Mouse (Mus musculus) limb, embryonic 12.5 days (tissue): ENCODE results near the gene Trpc4ap. TPM values are rescaled to one million over a fixed set of nuclear protein-coding genes. Genes with fewer than 3 reads are reported as not detected.
"Not testable (repeated sequence)": the region's sequence is repeated elsewhere in the genome, so short reads cannot be mapped to it uniquely, and the experiment has no call there.

ENCODE experiments used
- ATAC-seq: fragments of 200-750 bp; cut with Nextera tagmentation; 2 replicates; pipeline ENCODE4 v1.8.0; 2017; ENCODE audit warnings: low read depth, moderate TSS enrichment; ENCODE audit not compliant: insufficient number of reproducible peaks, insufficient read depth, low FRiP score, low TSS enrichment
- H3K27ac ChIP-seq: fragments of 300-500 bp; sonication (generic); 2 replicates; pipeline ENCODE4 v1.5.1; 2016; ENCODE audit warnings: mild to moderate bottlenecking, moderate library complexity
- H3K27me3 ChIP-seq: fragments of 300-500 bp; sonication (generic); 2 replicates; pipeline ENCODE4 v1.6.1; 2016; ENCODE audit warnings: mild to moderate bottlenecking, moderate library complexity
- H3K36me3 ChIP-seq: fragments of 300-500 bp; sonication (generic); 2 replicates; pipeline ENCODE4 v1.6.1; 2016; ENCODE audit warnings: mild to moderate bottlenecking, moderate library complexity
- H3K4me1 ChIP-seq: fragments of 300-500 bp; sonication (generic); replicated peaks from 2 replicates; pipeline ENCODE4 v1.6.1; 2016
- H3K4me2 ChIP-seq: fragments of 300-500 bp; sonication (generic); 2 replicates; pipeline ENCODE4 v1.6.1; 2016; ENCODE audit warnings: mild to moderate bottlenecking, moderate library complexity
- H3K4me3 ChIP-seq: fragments of 300-500 bp; sonication (generic); replicated peaks from 2 replicates; pipeline ENCODE4 v1.5.1; 2016; ENCODE audit warnings: mild to moderate bottlenecking
- H3K9ac ChIP-seq: fragments of 300-500 bp; sonication (generic); replicated peaks from 2 replicates; pipeline ENCODE4 v1.6.1; 2016; ENCODE audit warnings: mild to moderate bottlenecking, moderate library complexity
- H3K9me3 ChIP-seq: fragments of 300-500 bp; sonication (generic); 2 replicates; pipeline ENCODE4 v1.6.1; 2016; ENCODE audit warnings: mild to moderate bottlenecking, moderate library complexity
- WGBS: fragments of 180-500 bp; shearing (Covaris S2); methylation state at CpG from one replicate; pipeline ENCODE4 v1.1.7; 2016; 5-methylcytosine and 5-hydroxymethylcytosine counted together
- polyA plus RNA-seq: library from polyadenylated mRNA; unstranded; fragments of >200 nt; fragmentation: Nextera tagmentation; extraction: Ambion mirVana; gene quantifications from 2 replicates; pipeline ENCODE4 v1.2.1, GENCODE M21; 2016

Gene Trpc4ap
- polyA plus RNA-seq, 1 experiment from 2014 or later: 167 TPM

GRCm38 (mm10) chr2:155611834-155612550 is 80.2 kb downstream of the Trpc4ap start:
- Histone ChIP-seq H3K9ac (no peak overlapping the region), H3K36me3 (no peaks in the 10 kb centered on the region), H3K9me3 (no peaks in the 10 kb centered on the region), H3K27me3 (peaks cover 19% of the 10 kb centered on the region), H3K4me3 (no peak overlapping the region), H3K4me2 (no peak overlapping the region), H3K27ac (no peak overlapping the region), H3K4me1 (0 out of 2 replicates have a peak, but pooled peaks cover 5% of the 10 kb centered on the region)
- 82% methylated on average over 9 of the region's 9 CpGs for WGBS
- no peak for ATAC-seq

GRCm38 (mm10) chr2:155610978-155611377 is 81.2 kb downstream of the Trpc4ap start, which contains the start of gene Myh7b:
Gene Myh7b, plus strand, starts transcription at chr2:155611212.
- H3K4me1 ChIP-seq: 0 out of 2 replicates have a peak, but pooled peaks cover 5% of the 10 kb centered on the region
- H3K36me3 ChIP-seq: no peaks in the 10 kb centered on the region
- WGBS: 49% methylated on average over 4 of the region's 4 CpGs
- no peak within 1 kb of the TSS for H3K4me3 ChIP-seq
- H3K4me2 ChIP-seq: no peak within 1 kb of the TSS
- H3K27me3 ChIP-seq: peaks cover 19% of the 10 kb centered on the region
- no peak within 1 kb of the TSS for H3K9ac ChIP-seq
- H3K27ac ChIP-seq: no peak within 1 kb of the TSS
- ATAC-seq: no peak
- no peaks in the 10 kb centered on the region for H3K9me3 ChIP-seq

- no peak overlapping the region for H3K27ac ChIP-seq
- ATAC-seq: no peak
- H3K4me3 ChIP-seq: no peak overlapping the region
- no peak overlapping the region for H3K4me2 ChIP-seq
- H3K9ac ChIP-seq: no peak overlapping the region
- H3K36me3 ChIP-seq: no peaks in the 10 kb centered on the region
- 0 out of 2 replicates have a peak, but pooled peaks cover 4% of the 10 kb centered on the region for H3K27me3 ChIP-seq
- 81% methylated on average over 4 of the region's 4 CpGs for WGBS
- no peaks in the 10 kb centered on the region for H3K9me3 ChIP-seq
- H3K4me1 ChIP-seq: peaks cover 4% of the 10 kb centered on the region; the same call in 1 of the 2 replicates
Measured at GRCm38 (mm10) chr2:155606360-155606759, 85.8 kb downstream of the Trpc4ap start.

- 78% methylated on average over 4 of the region's 4 CpGs for WGBS
- not testable (repeated sequence) for H3K36me3 ChIP-seq, H3K4me3 ChIP-seq, ATAC-seq, H3K9me3 ChIP-seq, H3K9ac ChIP-seq, H3K4me1 ChIP-seq, H3K27ac ChIP-seq, H3K27me3 ChIP-seq, H3K4me2 ChIP-seq
Measured at GRCm38 (mm10) chr2:155605236-155605589, 87.0 kb downstream of the Trpc4ap start.

- peaks cover 4% of the 10 kb centered on the region; the same call in 1 of the 2 replicates for H3K4me1 ChIP-seq
- ATAC-seq: no peak
- 35% methylated on average over 10 of the region's 10 CpGs for WGBS
Measured at GRCm38 (mm10) chr2:155604560-155605235, 87.5 kb downstream of the Trpc4ap start.

GRCm38 (mm10) chr2:155603707-155604106 is 88.5 kb downstream of the Trpc4ap start:
- Histone ChIP-seq H3K4me1 (peaks cover 4% of the 10 kb centered on the region; the same call in 1 of the 2 replicates), H3K4me3 (no peak overlapping the region), H3K4me2 (no peak overlapping the region), H3K27me3 (0 out of 2 replicates have a peak, but pooled peaks cover 4% of the 10 kb centered on the region), H3K27ac (no peak overlapping the region), H3K9me3 (no peaks in the 10 kb centered on the region), H3K36me3 (no peaks in the 10 kb centered on the region), H3K9ac (no peak overlapping the region)
- WGBS: 76% methylated on average over 3 of the region's 3 CpGs
- no peak for ATAC-seq

More at GRCm38 (mm10) chr2:155604560-155605235, 87.5 kb downstream of the Trpc4ap start:
- Histone ChIP-seq H3K9me3 (no peaks in the 10 kb centered on the region), H3K36me3 (no peaks in the 10 kb centered on the region), H3K9ac (no peak overlapping the region), H3K27ac (no peak overlapping the region), H3K4me2 (no peak overlapping the region), H3K27me3 (0 out of 2 replicates have a peak, but pooled peaks cover 4% of the 10 kb centered on the region), H3K4me3 (no peak overlapping the region)

GRCm38 (mm10) chr2:155595516-155595915 is 96.7 kb downstream of the Trpc4ap start:
- H3K9ac ChIP-seq: no peak overlapping the region
- H3K27ac ChIP-seq: no peak overlapping the region
- 73% methylated on average over 6 of the region's 6 CpGs for WGBS
- H3K27me3 ChIP-seq: 0 out of 2 replicates have a peak, but pooled peaks cover 7% of the 10 kb centered on the region
- no peak overlapping the region for H3K4me3 ChIP-seq
- no peak overlapping the region for H3K4me2 ChIP-seq
- H3K4me1 ChIP-seq: peaks cover 7% of the 10 kb centered on the region; the same call in 1 of the 2 replicates
- H3K9me3 ChIP-seq: no peaks in the 10 kb centered on the region
- no peak for ATAC-seq
- H3K36me3 ChIP-seq: no peaks in the 10 kb centered on the region

- Histone ChIP-seq H3K9me3 (no peaks in the 10 kb centered on the region), H3K27ac (peak overlapping the region; percentile 66; the same call in 1 of the 2 replicates), H3K9ac (peak overlapping the region; percentile 74), H3K4me3 (peak overlapping the region; percentile 57), H3K4me1 (peaks cover 7% of the 10 kb centered on the region; the same call in 1 of the 2 replicates), H3K27me3 (0 out of 2 replicates have a peak, but pooled peaks cover 7% of the 10 kb centered on the region), H3K36me3 (no peaks in the 10 kb centered on the region), H3K4me2 (peak overlapping the region; percentile 69)
- WGBS: 1% methylated on average over 9 of the region's 9 CpGs
- ATAC-seq: no peak; the same call in 1 of the 2 replicates
Measured at GRCm38 (mm10) chr2:155592854-155593283, 99.3 kb downstream of the Trpc4ap start.

GRCm38 (mm10) chr2:155592137-155592853 is 99.9 kb downstream of the Trpc4ap start, which contains the start of gene Gss:
Gene Gss, minus strand, starts transcription at chr2:155592810.
- peak within 1 kb of the TSS; percentile 69 for H3K4me2 ChIP-seq
- WGBS: under 1% methylated on average over 53 of the region's 53 CpGs
- no peaks in the 10 kb centered on the region for H3K36me3 ChIP-seq
- H3K9me3 ChIP-seq: no peaks in the 10 kb centered on the region
- peak within 1 kb of the TSS; percentile 87 for H3K27ac ChIP-seq
- H3K27me3 ChIP-seq: 0 out of 2 replicates have a peak, but pooled peaks cover 7% of the 10 kb centered on the region
- H3K9ac ChIP-seq: peak within 1 kb of the TSS; percentile 74
- peaks cover 7% of the 10 kb centered on the region; the same call in 1 of the 2 replicates for H3K4me1 ChIP-seq
- peak within 1 kb of the TSS; percentile 57 for H3K4me3 ChIP-seq
- peak; percentile 86 for ATAC-seq

- H3K4me3 ChIP-seq: peak overlapping the region; percentile 57
- no peaks in the 10 kb centered on the region for H3K36me3 ChIP-seq
- 9% methylated on average over 6 of the region's 6 CpGs for WGBS
- peak overlapping the region; percentile 74 for H3K9ac ChIP-seq
- ATAC-seq: no peak
- H3K9me3 ChIP-seq: no peaks in the 10 kb centered on the region
- peak overlapping the region; percentile 87; the same call in 1 of the 2 replicates for H3K27ac ChIP-seq
- H3K4me2 ChIP-seq: peak overlapping the region; percentile 69
- peaks cover 7% of the 10 kb centered on the region; the same call in 1 of the 2 replicates for H3K4me1 ChIP-seq
- 0 out of 2 replicates have a peak, but pooled peaks cover 7% of the 10 kb centered on the region for H3K27me3 ChIP-seq
Measured at GRCm38 (mm10) chr2:155591676-155592075, 100.5 kb downstream of the Trpc4ap start.
